Mouse (Mus musculus) cerebellum, adult 11-12 months (tissue): Measurements from ENCODE around the gene Itga1.
A peak's percentile ranks its signal among the peaks of the same experiment; 100 is the strongest.

Source experiments
- DNase-seq: peaks from one replicate; pipeline ENCODE4 v3.0.0; 2022

Itga1 gene

GRCm38 (mm10) chr13:115101355-115102191, at the start of gene Itga1, which contains the start of gene Gm49395:
Itga1 (minus strand) TSS chr13:115101964.
Gm49395 (minus strand) TSS chr13:115101921.
- peak; percentile 7 for DNase-seq

- DNase-seq: no peak
Observed at GRCm38 (mm10) chr13:115150602-115151001, 48.8 kb upstream of the Itga1 start.

GRCm38 (mm10) chr13:115149849-115150248, 48.1 kb upstream of the Itga1 start:
- DNase-seq: no peak

- no peak for DNase-seq
Observed at GRCm38 (mm10) chr13:115143575-115143974, 41.8 kb upstream of the Itga1 start.

- no peak for DNase-seq
Observed at GRCm38 (mm10) chr13:115142066-115142465, 40.3 kb upstream of the Itga1 start.

GRCm38 (mm10) chr13:115138513-115138912, 36.7 kb upstream of the Itga1 start:
- DNase-seq: no peak

- DNase-seq: no peak
Observed at GRCm38 (mm10) chr13:115136761-115137160, 35.0 kb upstream of the Itga1 start.

GRCm38 (mm10) chr13:115132435-115132834, 30.7 kb upstream of the Itga1 start:
- no peak for DNase-seq

GRCm38 (mm10) chr13:115131381-115131780, 29.6 kb upstream of the Itga1 start:
- no peak for DNase-seq

- DNase-seq: no peak
Observed at GRCm38 (mm10) chr13:115130035-115130434, 28.3 kb upstream of the Itga1 start.

GRCm38 (mm10) chr13:115127826-115128225, 26.1 kb upstream of the Itga1 start:
- no peak for DNase-seq

- DNase-seq: no peak
Observed at GRCm38 (mm10) chr13:115126534-115126933, 24.8 kb upstream of the Itga1 start.

- DNase-seq: no peak
Observed at GRCm38 (mm10) chr13:115125130-115125529, 23.4 kb upstream of the Itga1 start.

GRCm38 (mm10) chr13:115124521-115124920, 22.8 kb upstream of the Itga1 start:
- DNase-seq: no peak

GRCm38 (mm10) chr13:115118756-115119155, 17.0 kb upstream of the Itga1 start:
- DNase-seq: no peak

GRCm38 (mm10) chr13:115118195-115118594, 16.4 kb upstream of the Itga1 start:
- DNase-seq: no peak

GRCm38 (mm10) chr13:115116930-115117621, 15.3 kb upstream of the Itga1 start:
- DNase-seq: no peak

GRCm38 (mm10) chr13:115109628-115110027, 7.9 kb upstream of the Itga1 start:
- DNase-seq: no peak

GRCm38 (mm10) chr13:115107436-115107835, 5.7 kb upstream of the Itga1 start:
- DNase-seq: no peak

- DNase-seq: no peak
Observed at GRCm38 (mm10) chr13:115106183-115106582, 4.4 kb upstream of the Itga1 start.

- no peak for DNase-seq
Observed at GRCm38 (mm10) chr13:115102754-115103153, 990 bp upstream of the Itga1 start.

GRCm38 (mm10) chr13:115100381-115101177, 1.2 kb downstream of the Itga1 start:
- DNase-seq: no peak

GRCm38 (mm10) chr13:115099381-115099780, 2.4 kb downstream of the Itga1 start:
- no peak for DNase-seq
